Mouse (Mus musculus) urinary bladder, adult 18-20 months (tissue): ENCODE measurements around the gene Creb5.
A peak's percentile ranks its signal among the peaks of the same experiment; 100 is the strongest.

Experiments
- DNase-seq, 2 experiments: peaks; one replicate each; pipeline ENCODE4 v3.0.0; 2022; ENCODE audit warnings: low spot score in 2 of 2, mixed read lengths in 2 of 2

The Creb5 gene

DNA sequence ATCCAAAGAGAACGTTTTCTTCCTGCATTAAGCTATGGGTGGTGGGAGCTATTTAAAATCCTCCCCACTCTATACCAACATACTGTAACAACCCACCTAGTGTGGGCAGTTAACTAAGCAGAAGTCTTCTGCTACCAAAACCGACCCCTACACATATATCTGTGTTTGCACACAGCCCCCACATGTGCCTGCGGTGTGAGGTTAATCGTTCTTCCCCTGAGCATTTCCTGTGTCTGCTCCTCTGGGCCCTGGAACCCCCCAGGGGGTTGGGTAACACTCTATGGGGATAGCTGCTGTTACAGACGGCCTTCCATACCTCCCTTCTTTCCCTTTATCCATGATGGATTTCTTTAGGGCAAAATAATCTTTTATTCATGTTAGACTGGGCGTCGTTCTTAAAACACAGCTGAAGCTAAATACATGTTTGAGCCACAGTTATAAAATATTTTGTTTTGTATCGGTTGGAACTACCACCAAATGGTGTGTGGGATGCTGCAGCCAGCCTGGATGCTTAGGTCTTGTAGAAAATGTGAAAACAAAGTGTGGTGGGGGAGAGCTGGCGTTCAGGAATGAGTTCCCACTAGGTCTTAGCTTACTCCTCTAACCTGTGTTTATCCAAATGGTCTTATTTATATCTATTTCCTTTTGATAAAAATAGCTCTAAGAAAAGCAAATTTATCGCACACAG, 297.8 kb downstream of the Creb5 start:
- no peak for DNase-seq

DNA sequence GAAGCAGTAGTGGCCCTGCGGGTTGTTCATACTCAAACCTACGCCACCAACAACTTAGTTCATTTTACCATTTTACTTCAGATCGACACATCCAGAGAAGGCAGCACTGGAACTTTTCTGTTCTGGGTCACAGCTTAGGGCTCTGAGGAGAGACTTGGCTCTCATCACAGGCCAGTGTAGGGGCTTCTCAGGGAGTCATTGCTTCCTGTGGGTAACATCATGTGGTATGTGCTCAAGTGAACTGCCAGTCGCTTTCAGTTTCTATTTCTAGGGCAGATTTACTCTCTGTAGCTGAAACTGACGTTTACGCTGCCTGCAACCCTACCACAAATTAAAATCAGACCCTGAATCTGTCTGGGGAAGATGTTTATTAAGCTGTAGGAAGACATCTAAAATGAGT, 302.7 kb downstream of the Creb5 start:
- DNase-seq, result no peak

DNA sequence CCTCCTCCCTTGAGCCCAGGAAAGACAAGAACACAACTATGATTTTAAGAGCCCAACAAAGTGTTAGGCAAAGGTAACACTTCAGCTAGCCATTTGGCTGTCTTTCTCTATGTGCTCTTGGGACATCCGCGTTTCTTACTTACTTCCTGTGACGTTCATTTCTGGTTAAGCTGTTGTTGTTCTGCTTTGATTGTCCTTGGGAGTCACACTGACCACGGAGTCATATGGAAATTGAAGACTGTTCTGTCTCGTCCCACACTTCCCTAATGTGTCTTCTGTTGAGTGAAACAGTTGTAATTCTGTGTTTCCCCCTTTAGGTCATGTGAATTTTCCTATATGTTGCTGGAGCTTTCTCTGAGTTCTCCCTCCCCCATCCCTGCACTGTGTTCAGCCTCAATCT, 305.2 kb downstream of the Creb5 start:
- no peak for DNase-seq

DNA sequence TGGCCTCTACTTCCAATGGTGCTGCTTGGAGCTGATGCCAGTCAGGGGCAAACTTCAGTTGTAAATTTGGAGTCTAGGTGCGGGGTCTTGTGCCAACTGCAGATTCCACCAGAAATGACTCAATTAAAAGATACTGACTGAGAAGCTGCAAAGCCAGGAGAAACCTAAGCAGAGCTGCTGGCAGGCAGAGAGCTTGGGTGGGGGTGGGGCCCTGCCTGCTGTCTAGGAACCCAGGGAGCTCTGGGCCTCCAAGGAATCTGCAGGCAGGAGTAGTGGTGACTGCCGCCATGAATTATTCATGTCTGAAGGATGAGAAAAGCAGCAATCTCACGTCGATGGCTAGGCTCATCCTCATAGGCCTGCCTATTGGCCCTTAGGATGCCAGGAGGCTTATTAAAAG, 306.5 kb downstream of the Creb5 start:
- no peak for DNase-seq

DNA sequence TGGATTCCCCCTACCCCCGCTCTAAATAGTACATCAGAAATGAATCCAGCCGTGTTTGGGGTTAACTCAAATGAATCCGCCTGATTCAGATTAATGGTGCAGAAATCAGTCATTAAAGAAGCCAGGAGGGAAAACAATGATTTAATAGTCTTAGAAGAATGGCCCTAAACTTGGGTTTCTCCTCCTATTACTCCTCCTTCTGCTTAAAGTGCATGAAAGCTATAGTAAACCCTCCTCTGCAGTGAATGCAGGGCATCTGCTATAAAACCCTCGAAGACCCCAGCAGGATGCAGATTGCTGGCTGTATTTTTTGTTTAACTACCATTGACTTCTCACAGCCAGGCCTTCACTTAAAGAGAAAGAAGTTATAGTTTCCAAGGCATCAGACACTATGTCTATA, 307.2 kb downstream of the Creb5 start:
- DNase-seq, result no peak

DNA sequence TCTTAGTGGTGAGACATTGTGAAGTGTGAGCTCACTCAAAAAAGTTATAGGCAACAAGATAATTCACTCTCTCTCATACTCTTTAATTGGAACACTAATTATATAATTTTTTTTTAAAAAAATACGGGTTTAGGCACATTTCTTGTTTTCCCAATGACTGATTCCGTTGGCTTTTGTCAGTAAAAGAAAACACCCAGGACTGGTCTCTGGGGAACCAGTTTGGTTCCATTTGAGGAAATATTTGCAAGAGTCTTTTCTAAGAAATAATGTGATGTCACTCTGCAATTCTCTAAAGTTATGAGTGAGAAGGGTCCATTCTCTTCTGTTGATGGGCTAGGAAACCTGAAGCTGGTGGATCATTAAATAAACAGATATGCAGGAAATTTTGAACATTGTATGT, 309.3 kb downstream of the Creb5 start:
- no peak for DNase-seq

DNA sequence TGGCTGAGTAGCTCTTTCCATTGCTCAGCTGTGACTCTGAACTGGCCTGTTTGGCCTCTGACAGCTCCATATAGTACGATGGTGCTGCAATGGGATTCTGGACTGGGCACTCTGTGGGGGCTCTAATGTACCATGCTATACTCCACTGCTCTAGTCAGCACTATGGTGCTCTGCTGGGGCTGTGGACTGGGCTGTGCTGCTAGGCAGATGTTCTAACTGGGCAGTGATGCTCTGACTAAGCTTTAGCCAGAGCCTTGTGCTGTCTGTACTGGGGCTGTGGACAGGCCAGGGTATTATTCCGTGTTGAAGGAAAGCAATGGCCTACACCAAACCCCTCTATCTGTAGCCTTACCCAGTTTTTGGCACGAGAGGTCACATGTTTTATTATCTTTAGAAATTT, 316.0 kb downstream of the Creb5 start:
- no peak for DNase-seq

DNA sequence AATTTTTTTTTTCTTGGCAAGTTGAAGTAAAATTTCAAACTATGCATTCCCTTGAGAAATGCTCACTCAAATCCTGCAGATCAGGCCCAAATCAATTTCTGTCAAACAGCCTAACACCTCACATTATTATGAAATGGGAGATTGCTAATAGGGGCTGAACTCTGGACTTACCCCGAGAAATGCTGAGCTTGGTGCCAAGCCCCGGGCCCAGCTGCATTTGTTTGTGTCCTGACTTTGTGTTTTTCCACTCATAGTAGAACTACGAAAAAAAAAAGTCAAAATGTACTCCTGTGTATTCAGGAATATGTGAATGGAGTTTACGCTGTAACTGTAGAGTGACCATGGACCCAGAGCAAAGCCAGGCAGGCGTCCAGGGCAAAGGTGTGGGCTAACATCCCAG, 316.6 kb downstream of the Creb5 start:
- DNase-seq, result no peak

DNA sequence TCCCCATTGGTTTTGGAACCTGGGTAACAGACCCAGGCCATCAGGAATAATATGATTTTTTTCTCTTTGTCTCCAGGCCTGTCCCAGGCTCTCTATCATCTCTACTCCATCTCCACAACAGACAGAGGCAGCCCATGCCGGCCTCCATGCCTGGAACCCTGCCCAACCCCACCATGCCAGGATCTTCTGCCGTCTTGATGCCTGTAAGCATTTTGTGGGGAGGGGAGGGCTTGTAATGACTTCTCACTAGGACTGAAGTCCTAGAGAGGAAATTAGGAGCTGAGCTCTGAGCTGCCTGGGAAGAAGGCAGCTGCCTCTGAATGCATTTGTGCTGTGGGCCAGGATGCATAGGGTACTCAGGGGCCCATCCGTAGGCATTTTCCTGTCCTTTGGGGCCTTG, 317.3 kb downstream of the Creb5 start:
- no peak for DNase-seq

DNA sequence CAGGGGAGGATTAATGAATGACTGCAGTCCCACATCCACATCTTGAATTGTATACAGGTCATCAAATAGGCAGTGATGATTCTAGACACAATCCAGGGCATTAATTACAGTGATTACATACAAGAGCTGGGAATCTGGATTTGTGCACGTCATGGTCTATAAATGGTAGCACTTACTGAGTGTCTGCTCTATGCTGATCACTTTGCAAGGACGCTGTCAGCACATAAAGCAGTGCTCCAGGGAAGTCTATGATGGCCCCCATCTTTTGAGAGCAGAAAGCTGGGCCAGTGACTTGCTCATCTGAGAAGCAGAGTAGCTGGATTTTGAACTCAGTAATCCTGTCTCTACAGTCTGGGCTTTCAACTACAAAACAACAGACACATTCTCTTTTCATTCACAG, 318.1 kb downstream of the Creb5 start:
- no peak for DNase-seq

DNA sequence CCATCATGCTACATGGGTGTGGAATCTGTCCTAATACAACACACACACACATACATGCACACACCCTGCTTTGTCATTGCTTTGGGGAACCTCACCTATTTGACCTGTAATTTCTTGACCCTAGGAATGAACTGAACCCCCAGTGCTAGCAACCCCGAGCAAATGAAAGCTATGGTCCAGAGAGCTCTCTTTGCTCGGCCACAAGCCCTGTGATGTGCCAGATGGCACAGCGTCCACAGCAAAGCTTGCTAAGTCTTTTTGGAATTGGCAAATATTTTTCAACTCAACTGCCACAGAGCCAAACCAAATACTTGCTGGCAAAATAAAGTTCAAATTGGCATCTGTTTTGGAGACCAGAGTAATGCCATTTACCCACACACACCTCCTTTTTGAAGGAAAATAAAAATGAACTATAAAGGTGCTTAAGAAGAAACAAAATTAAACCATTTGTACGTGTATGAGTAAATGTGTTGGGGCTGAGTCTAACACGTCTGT, 324.4 kb downstream of the Creb5 start:
- no peak for DNase-seq

DNA sequence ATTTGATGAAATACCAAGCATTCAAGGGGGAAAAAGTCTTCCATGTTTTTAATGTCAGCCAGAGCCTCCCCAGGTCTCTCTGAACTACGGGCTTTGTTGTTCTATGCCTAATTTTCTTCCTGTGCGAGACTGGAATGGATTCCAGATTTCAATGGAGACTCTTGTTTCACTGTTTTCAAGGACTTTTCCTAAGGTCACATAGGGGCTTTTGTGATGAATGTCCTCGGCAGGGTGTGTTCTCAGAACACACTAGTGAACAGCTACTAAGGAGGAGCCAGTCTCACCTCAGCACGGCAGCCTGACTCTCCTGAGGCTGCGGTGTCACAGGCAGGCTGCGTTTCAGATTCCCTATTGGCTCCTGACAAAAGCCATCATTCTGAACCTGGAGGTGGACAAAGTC, 325.6 kb downstream of the Creb5 start:
- DNase-seq, result no peak

DNA sequence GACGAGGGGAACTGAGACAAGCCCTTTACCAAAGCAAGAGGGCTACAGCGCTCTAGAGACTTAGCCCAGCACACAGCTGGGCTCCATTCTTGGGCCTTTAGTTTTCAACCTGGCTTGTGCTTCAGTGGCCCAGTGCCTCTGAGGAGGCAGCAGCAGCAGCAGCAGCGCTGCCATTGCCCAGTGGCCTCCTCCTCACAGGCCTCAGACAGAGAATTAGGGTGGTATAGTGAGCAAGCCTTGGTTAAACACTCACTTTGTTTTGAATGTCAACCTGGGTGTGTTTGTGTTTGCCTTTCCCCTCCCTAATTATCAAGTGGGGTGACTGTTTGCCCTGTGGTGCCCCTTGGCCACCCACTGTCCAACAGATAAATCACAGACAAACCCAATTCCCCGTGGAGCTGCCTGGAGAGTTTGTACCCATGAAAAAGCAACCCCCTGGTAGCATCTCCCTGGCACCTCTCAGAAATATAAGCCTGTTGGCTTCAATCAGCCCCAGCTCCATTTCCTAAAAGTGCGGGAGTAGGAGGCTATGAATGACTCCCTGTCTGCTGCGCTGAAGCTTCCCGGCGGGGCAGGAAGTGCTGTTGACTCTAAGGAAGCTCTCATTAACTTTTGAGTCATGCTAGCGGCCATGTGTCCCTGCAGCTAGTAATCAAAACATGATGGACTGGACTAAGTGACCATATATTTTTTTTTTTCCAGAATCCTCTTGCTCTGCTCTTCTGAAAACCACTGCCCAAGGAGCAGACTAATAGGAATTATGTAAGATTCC, 328.6 kb downstream of the Creb5 start:
- peak in 1 of 2 experiments; percentile 11 for DNase-seq

DNA sequence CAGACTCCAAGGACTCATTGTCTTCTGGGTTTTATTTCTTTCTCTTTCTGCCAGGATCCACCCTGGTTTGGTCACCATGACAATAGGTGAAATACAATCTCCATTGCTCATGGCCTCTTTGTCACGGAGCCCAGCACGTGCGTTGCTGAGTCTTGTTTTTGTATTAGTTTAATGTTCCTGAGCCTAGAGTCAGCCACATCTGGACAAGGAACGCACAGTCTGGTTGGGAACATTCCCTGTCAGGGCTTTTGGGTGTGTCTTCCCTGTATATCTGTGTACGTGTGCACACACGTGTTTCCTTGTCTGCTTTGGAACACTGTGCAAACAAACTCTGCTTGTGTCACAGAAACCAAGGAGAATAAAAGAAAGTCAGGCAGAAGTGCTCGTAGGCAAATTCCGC, 331.1 kb downstream of the Creb5 start:
- DNase-seq, result peak in 1 of 2 experiments; percentile 62

DNA sequence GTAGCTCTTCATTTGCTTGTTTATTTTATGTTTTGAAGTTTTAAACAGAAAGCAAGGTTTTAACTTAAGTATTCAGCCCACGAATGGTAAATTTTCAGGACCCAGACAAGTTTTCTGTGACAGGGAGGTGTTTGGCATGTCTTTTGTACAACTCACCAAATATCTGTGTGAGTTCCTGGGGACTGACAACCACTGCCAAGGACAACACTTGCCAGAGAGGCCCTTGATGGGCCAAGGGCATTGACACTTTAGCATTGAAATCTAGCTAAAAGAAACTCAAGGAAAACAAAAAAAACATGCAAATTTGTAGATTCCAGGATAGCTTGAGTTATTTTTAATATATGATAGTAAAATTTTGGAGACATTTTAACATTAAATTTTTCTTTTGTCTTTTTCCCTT, 332.6 kb downstream of the Creb5 start:
- no peak for DNase-seq

DNA sequence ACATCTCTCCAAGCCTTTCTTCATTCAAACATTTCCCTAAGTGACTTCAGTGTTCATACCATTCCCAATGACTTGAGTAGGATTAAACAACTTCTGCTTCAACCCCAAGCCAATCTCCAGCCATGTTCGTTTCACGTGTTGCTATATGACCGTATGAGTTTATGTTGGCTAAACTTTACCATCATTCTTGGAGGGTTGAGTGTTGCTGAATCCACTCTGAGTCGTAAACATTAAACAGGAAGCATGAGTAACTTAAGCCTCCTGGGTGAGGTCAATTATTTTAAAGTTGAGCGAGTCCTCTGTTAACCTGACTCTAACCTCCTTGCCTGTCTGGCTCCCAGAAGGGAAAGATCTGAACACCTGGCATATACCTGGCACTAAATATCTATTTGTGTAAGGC, 334.2 kb downstream of the Creb5 start:
- DNase-seq, result no peak

DNA sequence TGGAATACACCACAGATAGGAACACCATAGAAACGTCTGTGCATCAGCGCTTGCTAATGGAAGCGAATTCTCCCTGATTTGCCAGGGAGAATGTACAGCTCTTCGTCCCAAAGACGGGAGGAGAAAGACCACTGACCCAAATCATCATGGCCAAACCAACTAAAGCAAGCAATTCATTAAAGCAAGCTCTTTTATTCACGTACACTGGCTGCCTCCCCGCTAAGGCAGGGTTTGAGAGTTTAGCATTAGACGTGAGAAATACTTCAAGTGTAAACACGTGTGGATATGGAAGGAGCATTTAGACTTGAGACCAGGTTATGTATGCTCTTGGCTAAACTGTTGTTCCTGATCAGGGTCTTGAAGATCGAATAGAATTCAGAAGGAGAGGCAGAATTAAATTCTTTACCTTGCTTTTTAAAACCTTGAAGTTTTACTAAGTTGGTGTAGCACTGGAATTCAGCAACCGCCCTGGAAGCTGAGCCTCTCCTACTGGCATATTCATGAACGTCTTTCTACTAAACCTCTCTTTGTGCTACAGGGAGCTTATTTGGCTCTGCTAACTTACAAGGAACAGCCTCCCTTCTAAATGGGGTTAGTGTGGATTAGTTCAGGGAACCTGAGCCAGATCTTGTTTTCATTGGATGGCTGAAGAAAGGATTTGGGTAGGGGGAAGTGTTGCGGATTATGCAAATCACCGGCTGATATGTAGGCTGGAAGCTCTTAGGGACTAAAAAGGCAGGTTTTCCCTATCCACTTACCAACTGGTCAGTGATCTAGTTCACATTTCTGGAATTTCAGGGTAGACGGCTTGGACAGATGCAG, 337.6 kb downstream of the Creb5 start:
- DNase-seq, result no peak

DNA sequence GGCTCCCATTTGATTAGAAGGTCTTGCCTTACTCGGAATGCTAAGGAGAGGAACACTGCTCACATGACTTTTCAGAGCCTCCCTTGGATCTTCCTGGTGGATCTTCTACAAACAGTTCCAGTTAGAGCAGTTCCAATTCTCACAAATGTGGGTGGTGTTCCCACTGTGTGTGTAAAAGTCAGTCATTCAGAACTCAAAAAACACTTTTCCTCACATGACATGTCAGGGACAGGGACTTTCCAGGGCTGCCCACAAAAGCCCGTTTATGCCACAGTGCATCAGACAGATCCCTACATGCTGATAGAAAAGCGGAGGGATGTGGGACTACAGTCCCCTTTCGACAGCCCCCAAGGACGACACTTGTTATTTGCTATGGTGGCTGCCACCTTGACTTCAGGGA, 339.0 kb downstream of the Creb5 start:
- no peak for DNase-seq

DNA sequence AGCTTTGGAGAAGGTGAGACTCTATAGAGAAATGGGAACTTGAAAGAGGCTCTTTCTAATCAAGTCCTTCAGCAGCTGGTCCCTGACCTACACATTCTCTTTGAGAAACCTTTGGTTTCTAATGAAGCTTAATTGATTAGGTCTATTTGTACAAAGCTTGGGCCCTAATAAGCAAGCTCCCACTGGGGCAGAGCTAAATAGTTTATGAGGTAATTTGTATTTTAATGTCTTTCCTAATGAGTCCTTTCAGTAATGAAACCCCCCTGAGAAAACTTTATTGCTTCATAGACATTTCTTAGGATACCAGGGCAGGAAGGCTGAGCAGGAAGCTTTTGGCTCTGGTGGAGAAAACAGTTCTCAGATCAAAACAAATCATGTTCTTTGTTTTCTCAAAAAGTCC, 341.6 kb downstream of the Creb5 start:
- DNase-seq, result no peak

DNA sequence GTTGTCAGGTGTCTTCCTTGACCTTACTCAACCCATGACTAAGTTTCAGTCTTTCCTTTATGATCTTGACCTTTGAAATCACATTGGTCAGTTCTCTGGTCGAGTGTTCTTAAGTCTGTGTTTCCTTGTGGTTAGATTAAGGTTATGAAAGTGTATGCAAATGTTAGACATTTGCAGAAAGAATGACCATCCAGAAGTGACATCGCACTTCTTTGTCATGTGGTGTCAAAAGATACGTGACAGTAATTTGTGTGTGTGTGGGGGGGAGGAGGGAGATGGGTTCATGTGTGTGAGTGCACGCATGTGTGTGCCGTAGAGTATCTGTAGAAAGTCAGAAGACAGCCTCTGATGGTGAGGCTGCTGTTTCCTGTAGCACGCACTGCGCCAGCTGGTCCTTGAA, 348.4 kb downstream of the Creb5 start:
- DNase-seq, result no peak

DNA sequence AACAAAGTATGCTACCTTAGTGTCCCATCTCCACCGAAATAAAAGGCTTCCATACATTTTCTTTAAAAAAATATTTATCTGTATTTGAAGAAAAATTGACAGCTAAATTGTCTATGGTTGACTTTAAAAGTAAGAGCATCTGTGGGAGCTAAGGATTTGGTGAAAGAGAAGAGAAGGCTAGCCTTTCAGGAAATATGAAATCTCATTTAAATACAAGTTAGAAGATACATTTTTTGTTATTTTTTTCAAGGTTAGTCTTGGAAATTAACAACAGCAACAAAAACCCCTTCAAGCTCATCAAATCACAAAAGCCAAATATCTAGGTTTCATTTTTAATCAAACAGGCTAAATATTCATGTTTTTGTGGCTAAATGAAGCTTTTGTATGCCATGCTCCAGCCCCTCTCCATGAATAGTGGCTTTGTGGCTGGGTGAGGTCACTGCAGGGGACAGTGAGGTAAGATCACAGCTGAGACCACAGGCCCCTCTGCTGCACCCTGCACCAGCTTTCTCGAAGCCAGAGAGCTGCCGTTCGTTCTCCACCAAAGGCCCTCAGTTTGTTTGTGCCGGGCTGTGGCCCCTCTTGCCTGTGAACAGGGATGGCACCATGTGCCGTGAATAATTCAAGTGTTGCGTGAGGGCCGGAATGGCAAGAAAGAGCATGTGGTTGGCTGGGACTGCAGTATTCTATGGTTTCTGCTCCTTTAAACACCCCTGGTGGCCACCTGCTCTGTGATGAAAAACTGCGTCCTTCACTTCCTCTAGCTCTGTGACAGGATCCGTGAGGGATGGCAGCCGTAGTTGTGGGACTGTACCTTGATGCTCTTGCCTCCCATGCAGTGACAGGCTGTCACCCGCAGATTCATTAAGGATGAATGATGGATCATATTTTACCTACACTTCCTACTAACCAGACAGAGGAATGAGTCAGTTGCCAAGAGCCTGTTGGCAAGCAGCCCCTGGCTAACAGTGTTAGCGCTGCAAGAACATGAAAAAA, 350.6 kb downstream of the Creb5 start:
- no peak for DNase-seq
